Mouse (Mus musculus): ENCODE results near the gene Stt3b.

DNA sequence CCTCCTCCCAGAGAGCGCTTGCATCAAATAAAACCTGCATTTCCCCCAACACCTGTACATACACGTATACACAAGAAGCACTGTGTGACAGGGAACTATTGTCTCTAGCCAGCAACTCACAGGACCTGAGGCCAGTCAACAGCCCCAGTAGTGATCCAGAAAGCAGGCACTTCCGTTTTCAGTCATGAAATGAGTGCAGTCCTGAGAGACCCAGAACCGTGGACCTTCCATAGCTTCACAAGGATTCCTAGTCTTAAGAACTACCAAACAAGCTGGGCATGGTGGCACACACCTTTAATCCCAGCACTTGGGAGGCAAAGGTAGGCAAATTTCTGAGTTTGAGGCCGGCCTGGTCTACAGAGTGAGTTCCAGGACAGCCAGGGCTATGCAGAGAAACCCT is 3.6 kb upstream of the Stt3b start:
- TF ChIP-seq CTCF (IDR thresholded peaks at IDR 0.05; ENCODE audit: control insufficient read depth, insufficient read depth, insufficient read length) (no peak), USF1 (IDR thresholded peaks at IDR 0.05; ENCODE audit: low read depth) (no peak)

Measured in C2C12 (cell line).